Mouse (Mus musculus) heart, postnatal 0 days (tissue): ENCODE data around the gene Hdac11. TPM values are rescaled to one million over a fixed set of nuclear protein-coding genes. Genes with fewer than 3 reads are reported as not detected.

ENCODE experiments used
- ATAC-seq: fragments of 200-750 bp; cut with Nextera tagmentation; 2 replicates; pipeline ENCODE4 v1.8.0; 2017; ENCODE audit warnings: low read depth, moderate number of reproducible peaks, moderate library complexity; ENCODE audit not compliant: insufficient read depth
- DNase-seq: peaks from one replicate; pipeline ENCODE4 v3.0.0-alpha.2; 2016; ENCODE audit warnings: low spot score
- H3K27ac ChIP-seq: fragments of 300-500 bp; sonication (generic); 2 replicates; pipeline ENCODE4 v1.5.1; 2014; ENCODE audit warnings: low read depth, mild to moderate bottlenecking
- H3K27me3 ChIP-seq: fragments of 300-500 bp; sonication (generic); 2 replicates; pipeline ENCODE4 v1.6.1; 2014; ENCODE audit warnings: low read length, mixed read lengths; ENCODE audit not compliant: control insufficient read depth, insufficient read depth
- H3K36me3 ChIP-seq: fragments of 300-500 bp; sonication (generic); replicated peaks from 2 replicates; pipeline ENCODE4 v1.6.1; 2014; ENCODE audit warnings: low read length, mixed read lengths; ENCODE audit not compliant: control insufficient read depth, insufficient read depth
- H3K4me1 ChIP-seq: fragments of 300-500 bp; sonication (generic); 2 replicates; pipeline ENCODE4 v1.6.1; 2014; ENCODE audit warnings: antibody characterized with exemption; ENCODE audit not compliant: control insufficient read depth, insufficient read depth
- H3K4me2 ChIP-seq: fragments of 300-500 bp; sonication (generic); 2 replicates; pipeline ENCODE4 v1.6.1; 2014; ENCODE audit warnings: low read depth, mild to moderate bottlenecking, low read length, moderate library complexity
- H3K4me3 ChIP-seq: fragments of 300-500 bp; sonication (generic); 2 replicates; pipeline ENCODE4 v1.5.1; 2014; ENCODE audit warnings: low read depth, low read length
- H3K9ac ChIP-seq: fragments of 300-500 bp; sonication (generic); replicated peaks from 2 replicates; pipeline ENCODE4 v1.6.1; 2014; ENCODE audit warnings: low read depth, low read length, mixed read lengths
- H3K9me3 ChIP-seq: fragments of 300-500 bp; sonication (generic); replicated peaks from 2 replicates; pipeline ENCODE4 v1.6.1; 2016; ENCODE audit warnings: low read length; ENCODE audit not compliant: control insufficient read depth
- CTCF ChIP-seq: IDR thresholded peaks from 2 replicates; pipeline ENCODE4 v1.5.1; 2016; ENCODE audit warnings: antibody characterized with exemption, control low read depth, low read depth
- EP300 ChIP-seq: IDR thresholded peaks from 2 replicates; pipeline ENCODE4 v1.6.1; 2016; ENCODE audit warnings: antibody characterized with exemption, low read depth
- WGBS: fragments of 180-500 bp; shearing (Covaris S2); extraction: QIAGEN DNeasy Blood & Tissue Kit; methylation state at CpG from one replicate; pipeline ENCODE4 v1.1.7; 2014; 5-methylcytosine and 5-hydroxymethylcytosine counted together
- polyA plus RNA-seq: library from polyadenylated mRNA; unstranded; fragments of >200 nt; fragmentation: Nextera tagmentation; extraction: Ambion mirVana; gene quantifications from 2 replicates; pipeline ENCODE4 v1.2.1, GENCODE M21; 2015
- total RNA-seq: library from RNA; depleted of rRNA; stranded (reverse); fragments of >200 nt; gene quantifications from 2 replicates; pipeline ENCODE4 v1.2.3, GENCODE M21; 2014; ENCODE audit warnings: low replicate concordance

Gene Hdac11
- total and polyA plus RNA-seq, 2 experiments from 2014 or later, result 9.5 to 17.9 TPM

GRCm38 (mm10) chr6:91171396-91171895 lies 15.0 kb downstream of the Hdac11 start:
- 62% methylated on average over 3 of the region's 3 CpGs for WGBS
- Histone ChIP-seq H3K4me2 (no peak overlapping the region), H3K9ac (no peak overlapping the region), H3K27me3 (no peaks in the 10 kb centered on the region), H3K9me3 (no peaks in the 10 kb centered on the region), H3K27ac (no peak overlapping the region), H3K36me3 (no peaks in the 10 kb centered on the region), H3K4me1 (0 out of 2 replicates have a peak, but pooled peaks cover 4% of the 10 kb centered on the region), H3K4me3 (no peak overlapping the region)
- DNase-seq, result no peak
- TF ChIP-seq CTCF, result no peak
- TF ChIP-seq EP300, result no peak
- no peak for ATAC-seq

DNA sequence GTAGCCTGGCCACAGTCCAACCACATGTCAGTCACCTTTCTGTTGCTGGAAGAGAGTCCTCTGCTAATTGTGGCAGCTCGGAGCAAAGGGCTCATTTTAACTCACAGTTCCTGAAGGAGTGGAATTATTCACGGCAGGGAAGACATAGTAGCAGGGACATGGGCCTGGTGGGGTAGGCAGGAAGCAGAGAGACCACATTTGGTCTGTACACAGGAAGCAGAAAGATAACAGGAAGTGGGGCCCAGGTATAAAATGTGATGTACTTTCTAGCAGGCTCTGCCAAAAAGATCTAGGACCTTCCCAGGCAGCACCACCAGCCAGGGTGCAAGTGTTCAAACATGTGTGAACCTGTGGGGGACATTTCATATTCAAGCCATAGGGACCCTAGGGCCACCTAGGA lies 15.9 kb downstream of the Hdac11 start:
- Histone ChIP-seq H3K9ac (no peak overlapping the region), H3K36me3 (no peaks in the 10 kb centered on the region), H3K4me1 (0 out of 2 replicates have a peak, but pooled peaks cover 4% of the 10 kb centered on the region), H3K4me3 (no peak overlapping the region), H3K27me3 (no peaks in the 10 kb centered on the region), H3K9me3 (no peaks in the 10 kb centered on the region), H3K4me2 (no peak overlapping the region), H3K27ac (no peak overlapping the region)
- TF ChIP-seq EP300, result no peak
- TF ChIP-seq CTCF, result no peak
- ATAC-seq (no peak), DNase-seq (no peak)
- WGBS, result 38% methylated on average over 2 of the region's 2 CpGs

- peak; percentile 66 for DNase-seq
- ATAC-seq, result peak; percentile 76
- Histone ChIP-seq H3K36me3 (no peaks in the 10 kb centered on the region), H3K27ac (no peak overlapping the region), H3K9ac (no peak overlapping the region), H3K4me1 (0 out of 2 replicates have a peak, but pooled peaks cover 4% of the 10 kb centered on the region), H3K4me3 (no peak overlapping the region), H3K4me2 (no peak overlapping the region), H3K27me3 (no peaks in the 10 kb centered on the region; the same call in 1 of the 2 replicates), H3K9me3 (no peaks in the 10 kb centered on the region)
- TF ChIP-seq EP300 (no peak), CTCF (peak; percentile 79)
- WGBS, result 39% methylated on average over 7 of the region's 7 CpGs
These were observed 16.9 kb downstream of the Hdac11 start for GRCm38 (mm10) chr6:91173221-91173880.

DNA sequence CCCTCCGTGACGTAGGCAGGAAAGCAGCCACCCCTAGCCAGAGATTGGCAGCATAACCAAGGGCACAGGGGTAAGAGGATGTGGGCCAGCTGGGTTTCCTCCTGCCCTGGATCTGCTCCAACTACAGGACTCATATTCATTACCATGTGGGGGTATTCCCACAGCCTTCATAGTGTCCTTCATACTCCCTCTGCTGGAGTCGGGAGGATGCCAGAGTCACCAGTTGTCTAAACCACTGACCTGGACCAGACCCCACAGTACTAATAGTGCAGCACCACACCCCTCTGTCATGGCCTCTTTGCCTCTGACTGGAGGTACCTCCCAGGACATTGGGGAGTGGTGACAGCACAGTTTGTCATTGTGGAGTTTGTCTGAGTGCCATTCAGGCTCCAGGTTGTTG lies 17.7 kb downstream of the Hdac11 start:
- peak; percentile 40; the same call in 1 of the 2 replicates for ATAC-seq
- Histone ChIP-seq H3K4me3 (no peak overlapping the region), H3K4me2 (no peak overlapping the region), H3K36me3 (no peaks in the 10 kb centered on the region), H3K4me1 (0 out of 2 replicates have a peak, but pooled peaks cover 4% of the 10 kb centered on the region), H3K27me3 (peaks cover 3% of the 10 kb centered on the region; the same call in 1 of the 2 replicates), H3K27ac (no peak overlapping the region), H3K9ac (no peak overlapping the region), H3K9me3 (no peaks in the 10 kb centered on the region)
- TF ChIP-seq EP300, result no peak
- TF ChIP-seq CTCF, result no peak
- WGBS, result 51% methylated on average over 3 of the region's 3 CpGs
- DNase-seq, result no peak

DNA sequence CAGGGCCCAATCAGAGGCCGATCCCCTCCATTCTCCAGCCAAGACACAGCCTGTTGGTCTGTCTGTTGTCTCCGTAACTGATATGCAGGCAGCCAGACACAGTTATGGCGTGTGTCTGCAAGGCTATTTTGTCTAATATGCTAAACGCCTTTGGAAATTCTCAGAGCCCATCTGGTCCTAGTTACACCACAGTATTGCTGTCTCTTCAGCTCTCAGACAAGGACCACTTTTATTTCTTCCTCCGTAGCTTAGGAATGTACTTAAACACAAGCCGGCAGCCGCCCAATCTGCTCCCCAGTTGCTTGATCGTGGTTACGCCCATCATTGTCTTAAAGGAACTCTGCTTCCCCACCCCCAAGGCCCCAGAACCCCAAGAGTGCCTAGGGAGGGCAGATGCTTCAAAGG lies 24.3 kb downstream of the Hdac11 start:
- 72% methylated on average over 9 of the region's 9 CpGs for WGBS
- TF ChIP-seq CTCF (no peak), EP300 (no peak)
- 0 out of 2 replicates have a peak overlapping the region, but pooled peaks have one; percentile 23 for H3K27ac ChIP-seq

More for the DNA sequence above, 24.3 kb downstream of the Hdac11 start:
- H3K4me2 ChIP-seq, result no peak overlapping the region
- ATAC-seq (0 out of 2 replicates have a peak, but pooled peaks have one; percentile 12), DNase-seq (no peak)
- no peaks in the 10 kb centered on the region for H3K36me3 ChIP-seq
- H3K4me1 ChIP-seq, result peaks cover 15% of the 10 kb centered on the region
- H3K4me3 ChIP-seq, result no peak overlapping the region
- H3K9ac ChIP-seq, result no peak overlapping the region
- no peaks in the 10 kb centered on the region for H3K9me3 ChIP-seq
- H3K27me3 ChIP-seq, result peaks cover 3% of the 10 kb centered on the region; the same call in 1 of the 2 replicates
